Mouse (Mus musculus) kidney, adult 2 months (tissue): ENCODE results near the gene Fam13c. TPM values are rescaled to one million over a fixed set of nuclear protein-coding genes. Genes with fewer than 3 reads are reported as not detected.

Experiments
- DNase-seq: peaks from one replicate; pipeline ENCODE4 v3.0.0; 2021
- H3K27ac ChIP-seq: fragments of 200-500 bp; 2 replicates; pipeline ENCODE4 v1.5.1; 2012; ENCODE audit warnings: low read depth, low read length, control low read depth, inconsistent platforms; ENCODE audit not compliant: insufficient read depth
- H3K27me3 ChIP-seq: fragments of 200-500 bp; replicated peaks from 2 replicates; pipeline ENCODE4 v1.6.1; 2012; ENCODE audit warnings: mild to moderate bottlenecking, moderate library complexity, low read length, inconsistent platforms; ENCODE audit not compliant: control insufficient read depth, insufficient read depth
- H3K36me3 ChIP-seq: fragments of 200-500 bp; 2 replicates; pipeline ENCODE4 v1.6.1; 2012; ENCODE audit warnings: mild to moderate bottlenecking, moderate library complexity, low read length, inconsistent platforms; ENCODE audit not compliant: control insufficient read depth, insufficient read depth
- H3K4me1 ChIP-seq: fragments of 200-500 bp; 2 replicates; pipeline ENCODE4 v1.6.1; 2011; ENCODE audit warnings: low read length; ENCODE audit not compliant: control insufficient read depth, insufficient read depth
- H3K4me3 ChIP-seq: fragments of 200-500 bp; 2 replicates; pipeline ENCODE4 v1.5.1; 2011; ENCODE audit warnings: mild to moderate bottlenecking, low read depth, low read length, control low read depth; ENCODE audit not compliant: insufficient read depth
- CTCF ChIP-seq: fragments of 200-500 bp; conservative IDR thresholded peaks from 2 replicates; pipeline ENCODE4 v1.5.1; 2011; ENCODE audit warnings: low read depth, mild to moderate bottlenecking, control low read depth, low read length, moderate library complexity, mixed read lengths; ENCODE audit not compliant: insufficient read depth, insufficient read length
- POLR2A ChIP-seq: fragments of 200-500 bp; IDR thresholded peaks from one replicate; pipeline ENCODE4 v1.6.1; 2011; ENCODE audit warnings: low read depth, low read length, control low read depth
- WGBS: fragments of 180-500 bp; shearing (Covaris S2); methylation state at CpG from one replicate; pipeline ENCODE4 v1.1.7; 2018; 5-methylcytosine and 5-hydroxymethylcytosine counted together
- polyA plus RNA-seq: library from polyadenylated mRNA; depleted of rRNA; stranded (reverse); fragments of >200 nt; gene quantifications from 2 replicates; pipeline ENCODE4 v1.2.3, GENCODE M21; 2012

The Fam13c gene
- polyA plus RNA-seq, 1 experiment = 1.5 TPM

DNA sequence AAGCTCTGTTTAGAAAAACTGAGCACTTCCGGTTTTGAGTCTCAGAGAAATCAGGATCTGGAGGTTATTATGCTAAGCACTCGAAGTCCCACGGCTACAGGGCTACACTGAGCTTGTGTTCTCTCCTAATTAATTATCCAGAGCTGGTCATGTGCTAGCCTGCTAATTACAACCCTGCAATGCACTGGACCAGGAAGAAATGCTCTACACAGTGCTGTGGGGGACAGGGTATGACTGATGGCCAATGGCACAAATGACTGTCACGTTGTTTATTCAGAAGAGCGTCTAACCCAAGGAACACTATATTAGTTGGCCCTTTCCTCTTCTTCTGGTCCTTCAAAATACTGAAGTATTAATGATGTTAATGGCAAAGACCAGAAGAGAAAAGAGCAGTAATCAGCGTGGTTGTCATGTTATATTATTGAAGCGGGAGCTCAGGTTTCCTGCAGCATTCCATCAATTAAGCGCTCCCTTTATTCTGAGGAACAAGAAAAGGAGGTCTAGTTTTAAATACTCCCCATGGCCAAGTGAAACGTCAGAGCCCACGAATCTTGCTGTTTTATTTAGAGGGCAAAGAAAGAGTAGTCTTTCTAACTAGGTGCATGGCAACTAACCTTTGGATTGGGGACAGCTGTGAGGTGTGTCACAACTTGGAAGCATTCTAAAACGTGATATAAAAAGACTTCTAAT lies 18.4 kb downstream of the Fam13c start:
- no peak for TF ChIP-seq CTCF
- TF ChIP-seq POLR2A = no peak

DNA sequence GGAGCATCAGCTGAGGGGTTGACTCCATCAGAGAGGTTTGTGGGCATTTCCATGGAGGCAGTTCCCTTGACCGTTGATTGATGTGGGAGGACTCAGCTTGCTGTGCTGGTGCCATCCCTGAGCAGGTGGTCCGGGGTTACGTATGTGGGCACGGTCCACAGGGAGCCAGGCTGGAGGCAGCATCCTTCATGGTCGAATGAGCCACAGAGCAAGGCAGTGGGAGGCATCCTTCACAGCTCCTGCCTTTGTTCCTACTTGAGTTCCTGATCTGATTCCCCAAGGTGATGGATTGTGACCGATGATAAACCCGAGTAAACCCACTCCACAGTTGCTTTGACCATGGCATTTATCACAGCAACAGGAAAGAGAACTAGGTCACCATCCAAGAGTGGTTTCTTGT lies 25.4 kb downstream of the Fam13c start:
- H3K36me3 ChIP-seq = no peaks in the 10 kb centered on the region
- H3K4me1 ChIP-seq = no peaks in the 10 kb centered on the region
- 43% methylated on average over 7 of the region's 7 CpGs for WGBS
- DNase-seq = no peak
- H3K4me3 ChIP-seq = no peak overlapping the region
- TF ChIP-seq POLR2A (no peak), CTCF (no peak)
- H3K27me3 ChIP-seq = no peaks in the 10 kb centered on the region
- no peak overlapping the region for H3K27ac ChIP-seq

More for the DNA sequence above, 18.4 kb downstream of the Fam13c start:
- no peaks in the 10 kb centered on the region for H3K27me3 ChIP-seq
- no peak overlapping the region for H3K4me3 ChIP-seq
- no peak overlapping the region for H3K27ac ChIP-seq
- H3K36me3 ChIP-seq = no peaks in the 10 kb centered on the region
- DNase-seq = peak; percentile 32
- WGBS = 37% methylated on average over 11 of the region's 11 CpGs
- no peaks in the 10 kb centered on the region for H3K4me1 ChIP-seq

GRCm38 (mm10) chr10:70470836-70471235 lies 30.6 kb downstream of the Fam13c start:
- no peaks in the 10 kb centered on the region for H3K27me3 ChIP-seq
- no peak overlapping the region for H3K27ac ChIP-seq
- 67% methylated on average over 1 of the region's 1 CpGs for WGBS
- no peaks in the 10 kb centered on the region for H3K36me3 ChIP-seq
- DNase-seq = no peak
- H3K4me1 ChIP-seq = no peaks in the 10 kb centered on the region
- TF ChIP-seq CTCF = no peak
- TF ChIP-seq POLR2A = no peak
- H3K4me3 ChIP-seq = no peak overlapping the region

- WGBS = 92% methylated on average over 10 of the region's 10 CpGs
- Histone ChIP-seq H3K27ac (no peak overlapping the region), H3K4me1 (no peaks in the 10 kb centered on the region), H3K4me3 (no peak overlapping the region), H3K36me3 (no peaks in the 10 kb centered on the region), H3K27me3 (no peaks in the 10 kb centered on the region)
- no peak for DNase-seq
- no peak for TF ChIP-seq CTCF
- TF ChIP-seq POLR2A = no peak
These were observed 37.5 kb downstream of the Fam13c start for GRCm38 (mm10) chr10:70477741-70478145.

GRCm38 (mm10) chr10:70483736-70484135 lies 43.5 kb downstream of the Fam13c start:
- no peaks in the 10 kb centered on the region for H3K36me3 ChIP-seq
- TF ChIP-seq CTCF (no peak), POLR2A (no peak)
- H3K4me1 ChIP-seq = peaks cover 5% of the 10 kb centered on the region; the same call in 1 of the 2 replicates
- 58% methylated on average over 6 of the region's 6 CpGs for WGBS
- no peak overlapping the region for H3K27ac ChIP-seq
- DNase-seq = peak; percentile 33
- no peak overlapping the region for H3K4me3 ChIP-seq
- no peaks in the 10 kb centered on the region for H3K27me3 ChIP-seq

GRCm38 (mm10) chr10:70484568-70485286 lies 44.4 kb downstream of the Fam13c start:
- Histone ChIP-seq H3K27me3 (no peaks in the 10 kb centered on the region), H3K27ac (no peak overlapping the region), H3K36me3 (no peaks in the 10 kb centered on the region), H3K4me1 (peaks cover 5% of the 10 kb centered on the region; the same call in 1 of the 2 replicates), H3K4me3 (no peak overlapping the region)
- TF ChIP-seq POLR2A (no peak), CTCF (no peak)
- DNase-seq = peak; percentile 47
- WGBS = 34% methylated on average over 7 of the region's 7 CpGs

DNA sequence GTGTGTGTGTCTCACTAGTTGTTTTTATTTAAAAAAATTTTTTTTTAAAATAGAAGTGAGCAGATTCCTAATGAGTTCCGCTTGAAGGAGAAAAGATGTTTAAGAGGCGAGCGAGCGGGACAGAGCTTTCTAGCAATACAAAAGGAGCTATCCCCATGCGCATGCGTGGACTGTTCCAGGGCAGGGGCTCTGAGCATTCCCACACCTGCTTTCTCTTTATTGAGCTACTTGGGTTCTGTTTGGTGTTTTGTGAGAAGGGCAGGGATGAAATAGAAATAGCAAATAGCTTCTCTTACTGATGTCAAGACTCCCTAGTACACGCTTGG lies 45.0 kb downstream of the Fam13c start:
- Histone ChIP-seq H3K27ac (no peak overlapping the region), H3K27me3 (no peaks in the 10 kb centered on the region), H3K36me3 (no peaks in the 10 kb centered on the region), H3K4me1 (peaks cover 5% of the 10 kb centered on the region; the same call in 1 of the 2 replicates), H3K4me3 (no peak overlapping the region)
- TF ChIP-seq CTCF (no peak), POLR2A (no peak)
- 50% methylated on average over 7 of the region's 7 CpGs for WGBS
- no peak for DNase-seq
